Mouse (Mus musculus) limb, embryonic 15.5 days (tissue): ENCODE data around the gene Dennd1a. TPM values are rescaled to one million over a fixed set of nuclear protein-coding genes. Genes with fewer than 3 reads are reported as not detected.
"Not testable (repeated sequence)": the region's sequence is repeated elsewhere in the genome, so short reads cannot be mapped to it uniquely, and the experiment has no call there.

Experiments used
- ATAC-seq: fragments of 200-750 bp; cut with Nextera tagmentation; 2 replicates; pipeline ENCODE4 v1.8.0; 2017; ENCODE audit warnings: low read depth, moderate TSS enrichment; ENCODE audit not compliant: insufficient number of reproducible peaks, low FRiP score, low TSS enrichment
- H3K27ac ChIP-seq: fragments of 300-500 bp; sonication (generic); 2 replicates; pipeline ENCODE4 v1.5.1; 2015; ENCODE audit warnings: moderate library complexity, mild to moderate bottlenecking, inconsistent platforms
- H3K27me3 ChIP-seq: fragments of 300-500 bp; sonication (generic); 2 replicates; pipeline ENCODE4 v1.6.1; 2015; ENCODE audit warnings: inconsistent platforms
- H3K36me3 ChIP-seq: fragments of 300-500 bp; sonication (generic); 2 replicates; pipeline ENCODE4 v1.6.1; 2015; ENCODE audit warnings: inconsistent platforms
- H3K4me1 ChIP-seq: fragments of 300-500 bp; sonication (generic); 2 replicates; pipeline ENCODE4 v1.6.1; 2015; ENCODE audit warnings: inconsistent platforms
- H3K4me2 ChIP-seq: fragments of 300-500 bp; sonication (generic); 2 replicates; pipeline ENCODE4 v1.6.1; 2015; ENCODE audit warnings: mild to moderate bottlenecking, inconsistent platforms
- H3K4me3 ChIP-seq: fragments of 300-500 bp; sonication (generic); 2 replicates; pipeline ENCODE4 v1.5.1; 2015; ENCODE audit warnings: mild to moderate bottlenecking, inconsistent platforms
- H3K9ac ChIP-seq: fragments of 300-500 bp; sonication (generic); 2 replicates; pipeline ENCODE4 v1.6.1; 2015; ENCODE audit warnings: inconsistent platforms
- H3K9me3 ChIP-seq: fragments of 300-500 bp; sonication (generic); 2 replicates; pipeline ENCODE4 v1.6.1; 2016; ENCODE audit warnings: inconsistent platforms
- WGBS: fragments of 180-500 bp; shearing (Covaris S2); methylation state at CpG from one replicate; pipeline ENCODE4 v1.1.7; 2015; 5-methylcytosine and 5-hydroxymethylcytosine counted together
- polyA plus RNA-seq: library from polyadenylated mRNA; unstranded; fragments of >200 nt; fragmentation: Nextera tagmentation; extraction: Ambion mirVana; gene quantifications from 2 replicates; pipeline ENCODE4 v1.2.1, GENCODE M21; 2015

The Dennd1a gene
- polyA plus RNA-seq, 1 experiment from 2014 or later, result 13.0 TPM

DNA sequence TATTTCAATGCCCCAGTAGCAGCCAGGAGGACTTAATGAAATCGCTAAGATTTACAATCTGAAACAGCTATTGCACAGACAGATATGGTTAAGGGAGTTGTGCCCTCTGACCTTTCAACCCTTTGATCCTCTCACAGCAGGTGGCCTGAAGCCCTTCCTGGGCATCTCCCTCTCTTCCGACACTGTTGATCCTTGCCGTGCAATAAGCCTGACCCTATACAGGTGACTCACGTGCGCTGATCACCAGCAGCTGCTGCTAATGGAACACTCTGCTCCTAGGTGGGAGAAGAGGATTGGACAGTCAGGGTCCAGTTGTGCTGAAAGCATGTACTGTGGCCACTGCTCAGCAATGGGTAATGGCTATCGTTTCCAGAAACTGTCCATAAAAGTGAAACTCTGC is 314.6 kb downstream of the Dennd1a start:
- no peak overlapping the region for H3K9ac ChIP-seq
- H3K4me3 ChIP-seq, result no peak overlapping the region
- no peaks in the 10 kb centered on the region for H3K36me3 ChIP-seq
- H3K4me1 ChIP-seq, result no peaks in the 10 kb centered on the region
- no peak overlapping the region for H3K27ac ChIP-seq
- no peaks in the 10 kb centered on the region for H3K27me3 ChIP-seq
- H3K9me3 ChIP-seq, result no peaks in the 10 kb centered on the region
- H3K4me2 ChIP-seq, result no peak overlapping the region
- 29% methylated on average over 6 of the region's 6 CpGs for WGBS
- no peak for ATAC-seq

DNA sequence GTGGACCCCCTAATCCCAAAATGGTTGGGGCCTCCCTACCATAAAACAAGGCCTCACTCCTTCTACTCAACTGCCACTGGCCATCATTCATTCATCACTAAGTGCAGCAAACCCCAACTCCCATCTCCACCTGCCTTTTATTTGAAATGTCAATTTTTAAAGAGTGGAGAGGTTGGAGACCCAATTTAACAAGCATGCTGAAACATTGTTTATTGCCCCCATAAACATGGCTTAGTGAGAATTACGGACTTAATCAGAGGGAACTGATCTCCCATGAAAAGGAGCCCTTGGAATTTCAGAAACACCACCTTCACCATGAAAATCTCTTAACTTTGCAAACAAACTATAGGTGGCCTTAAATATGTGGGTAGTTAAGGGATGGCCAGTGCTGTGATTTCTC is 315.5 kb downstream of the Dennd1a start:
- no peak overlapping the region for H3K4me3 ChIP-seq
- no peak overlapping the region for H3K27ac ChIP-seq
- no peaks in the 10 kb centered on the region for H3K4me1 ChIP-seq
- no peak for ATAC-seq
- H3K9me3 ChIP-seq, result no peaks in the 10 kb centered on the region
- no peak overlapping the region for H3K9ac ChIP-seq
- no peaks in the 10 kb centered on the region for H3K27me3 ChIP-seq
- no peak overlapping the region for H3K4me2 ChIP-seq
- WGBS, result 33% methylated on average over 1 of the region's 1 CpGs
- H3K36me3 ChIP-seq, result no peaks in the 10 kb centered on the region

DNA sequence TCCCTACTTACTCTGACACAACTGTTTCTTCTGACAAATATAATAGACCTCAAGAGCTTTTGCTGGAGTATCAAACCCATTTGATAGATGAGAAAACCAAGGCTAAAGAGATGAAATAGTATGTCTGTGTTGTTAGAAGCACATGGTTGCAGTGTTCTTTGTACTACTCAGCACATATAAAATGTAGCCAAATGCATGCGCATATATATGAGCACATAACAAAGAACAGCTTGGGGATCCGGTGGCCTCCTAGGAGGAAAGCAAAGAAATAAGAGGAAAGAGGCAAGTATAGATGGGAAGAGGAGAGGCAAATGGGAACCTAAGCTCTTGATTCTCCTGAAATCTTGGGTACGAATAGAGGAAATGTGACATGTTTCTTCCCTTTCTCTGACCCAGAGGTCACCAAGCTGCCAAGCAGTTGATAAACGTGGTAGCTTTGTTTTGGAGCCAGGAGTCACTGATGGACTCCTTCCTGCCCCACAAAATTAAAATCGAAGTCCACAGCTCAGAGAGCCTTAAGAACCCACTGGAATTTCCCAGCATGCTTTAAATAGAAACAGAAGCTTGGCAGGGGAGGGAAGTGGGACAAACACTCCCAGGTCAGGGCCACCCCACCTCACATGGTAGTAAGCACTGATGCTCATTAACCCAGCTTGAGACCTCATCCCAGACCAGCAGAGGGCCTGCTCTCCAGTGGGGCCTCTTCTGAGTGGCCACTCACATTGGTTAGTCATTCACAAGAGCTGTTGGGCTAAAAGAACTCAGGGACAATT is 317.3 kb downstream of the Dennd1a start:
- 53% methylated on average over 5 of the region's 5 CpGs for WGBS
- no peaks in the 10 kb centered on the region for H3K4me1 ChIP-seq

DNA sequence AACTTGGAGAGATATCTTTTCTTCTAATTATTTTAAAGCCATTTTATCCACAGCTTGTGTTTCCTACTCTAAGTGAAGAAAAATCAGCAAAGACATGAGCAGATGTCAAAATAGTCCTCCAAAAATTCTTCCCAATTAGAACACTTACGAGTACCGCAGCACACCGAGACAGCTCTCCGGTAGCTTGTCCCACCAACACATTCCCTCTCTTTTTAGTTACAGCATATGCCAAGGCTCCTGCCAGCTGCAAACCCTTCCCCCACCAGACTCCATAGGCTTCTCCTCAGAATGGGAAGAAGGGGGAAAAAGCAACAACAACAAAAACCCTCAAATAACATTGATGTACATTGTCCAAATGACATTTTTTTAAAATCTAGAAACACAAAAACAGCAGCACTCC is 322.7 kb downstream of the Dennd1a start:
- H3K27me3 ChIP-seq, result no peaks in the 10 kb centered on the region
- no peak overlapping the region for H3K4me2 ChIP-seq
- ATAC-seq, result no peak
- H3K4me1 ChIP-seq, result peaks cover 2% of the 10 kb centered on the region; the same call in 1 of the 2 replicates
- H3K27ac ChIP-seq, result no peak overlapping the region
- H3K9me3 ChIP-seq, result no peaks in the 10 kb centered on the region
- WGBS, result 31% methylated on average over 4 of the region's 4 CpGs
- no peak overlapping the region for H3K4me3 ChIP-seq
- H3K9ac ChIP-seq, result no peak overlapping the region
- peaks cover 7% of the 10 kb centered on the region; the same call in 1 of the 2 replicates for H3K36me3 ChIP-seq

More for the DNA sequence above, 317.3 kb downstream of the Dennd1a start:
- Histone ChIP-seq H3K4me3 (no peak overlapping the region), H3K9ac (no peak overlapping the region), H3K9me3 (no peaks in the 10 kb centered on the region), H3K27me3 (no peaks in the 10 kb centered on the region), H3K4me2 (no peak overlapping the region), H3K27ac (no peak overlapping the region), H3K36me3 (no peaks in the 10 kb centered on the region)
- no peak for ATAC-seq

DNA sequence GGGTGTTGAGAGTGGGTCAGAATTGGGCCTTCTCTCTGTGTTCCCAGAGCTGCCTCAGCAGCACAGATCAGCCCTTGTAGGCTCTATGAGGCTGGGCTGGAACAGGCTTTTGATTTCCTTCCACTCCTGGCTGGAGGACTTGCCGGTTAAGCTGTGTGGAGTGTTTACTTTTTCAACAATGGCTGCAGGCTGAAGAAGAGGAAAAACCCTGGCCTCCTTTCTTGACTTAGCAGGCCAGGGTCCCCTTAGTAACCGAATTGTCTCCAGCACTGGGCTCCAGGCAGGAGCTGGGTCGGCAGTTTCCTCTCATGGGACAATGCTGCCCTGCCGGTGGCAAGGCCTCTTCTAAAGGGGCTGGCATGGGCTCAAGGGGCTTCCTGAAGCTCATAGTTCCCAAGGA is 323.8 kb downstream of the Dennd1a start:
- H3K4me2 ChIP-seq, result no peak overlapping the region
- H3K36me3 ChIP-seq, result peaks cover 7% of the 10 kb centered on the region; the same call in 1 of the 2 replicates
- H3K4me3 ChIP-seq, result no peak overlapping the region
- no peak overlapping the region for H3K27ac ChIP-seq
- H3K4me1 ChIP-seq, result peaks cover 2% of the 10 kb centered on the region; the same call in 1 of the 2 replicates
- no peaks in the 10 kb centered on the region for H3K27me3 ChIP-seq
- no peaks in the 10 kb centered on the region for H3K9me3 ChIP-seq
- WGBS, result 53% methylated on average over 4 of the region's 4 CpGs
- no peak for ATAC-seq
- no peak overlapping the region for H3K9ac ChIP-seq

DNA sequence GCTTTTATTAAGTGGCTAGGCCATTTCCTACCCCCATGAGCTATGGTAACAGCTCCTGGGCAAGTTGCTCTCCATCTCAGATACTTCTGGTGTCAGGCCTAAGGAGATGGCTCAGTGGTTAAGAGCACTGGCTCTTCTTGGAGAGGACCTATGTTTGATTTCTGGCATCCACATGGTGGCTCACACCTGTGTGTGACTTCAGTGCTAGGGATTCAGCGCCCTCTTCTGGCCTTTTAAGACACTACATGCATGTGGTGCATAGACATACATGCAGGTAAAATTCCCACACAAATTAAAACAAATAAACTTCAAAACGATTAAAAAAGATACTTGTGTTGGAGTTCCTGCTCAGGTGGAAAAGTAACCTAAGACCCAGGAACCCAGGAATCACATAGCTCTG is 338.8 kb downstream of the Dennd1a start:
- ATAC-seq, result no peak
- Histone ChIP-seq H3K4me3 (no peak overlapping the region), H3K36me3 (no peaks in the 10 kb centered on the region; the same call in 1 of the 2 replicates), H3K4me2 (no peak overlapping the region), H3K9me3 (no peaks in the 10 kb centered on the region), H3K9ac (no peak overlapping the region), H3K4me1 (peaks cover 11% of the 10 kb centered on the region), H3K27me3 (no peaks in the 10 kb centered on the region), H3K27ac (no peak overlapping the region)
- WGBS, result 32% methylated on average over 2 of the region's 2 CpGs

DNA sequence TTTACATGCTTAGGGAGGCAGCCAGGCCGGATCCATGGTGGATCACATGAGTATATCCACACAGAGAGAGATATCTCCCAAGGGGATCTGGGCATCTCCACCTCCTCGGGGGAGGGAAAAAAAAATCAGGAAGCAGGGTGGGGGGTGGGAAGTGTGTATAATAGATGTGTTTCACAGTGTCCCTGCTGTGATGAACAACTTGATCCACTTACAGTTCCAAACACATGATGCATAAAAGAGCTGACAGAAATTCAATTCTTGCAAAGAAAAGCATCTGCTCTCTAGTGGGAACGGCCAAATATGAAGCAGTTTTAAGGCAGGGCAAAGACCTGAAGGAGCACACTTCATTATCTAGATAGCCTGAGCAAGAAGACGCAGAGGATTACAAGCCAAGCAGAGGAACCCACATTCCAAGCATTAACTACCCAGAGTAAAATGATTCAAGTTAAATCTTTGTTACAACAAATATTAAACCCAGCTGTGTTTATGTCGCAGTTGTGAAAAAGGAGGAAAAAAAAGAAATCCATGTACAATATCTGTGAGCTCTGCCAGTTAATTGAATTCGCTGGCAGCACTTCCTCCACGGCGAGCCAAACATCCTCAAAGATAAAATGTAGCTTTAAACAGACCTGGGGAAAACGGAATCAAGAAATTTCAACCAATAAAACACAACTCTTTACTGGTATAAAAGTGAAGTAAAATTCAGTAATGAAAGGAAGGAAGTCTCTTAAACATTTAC is 341.4 kb downstream of the Dennd1a start:
- 24% methylated on average over 9 of the region's 9 CpGs for WGBS
- no peaks in the 10 kb centered on the region for H3K9me3 ChIP-seq
- H3K27me3 ChIP-seq, result no peaks in the 10 kb centered on the region
- H3K27ac ChIP-seq, result no peak overlapping the region; the same call in 1 of the 2 replicates
- no peak overlapping the region for H3K4me2 ChIP-seq
- no peak overlapping the region for H3K4me3 ChIP-seq
- no peak overlapping the region for H3K9ac ChIP-seq
- H3K4me1 ChIP-seq, result peaks cover 11% of the 10 kb centered on the region
- no peaks in the 10 kb centered on the region; the same call in 1 of the 2 replicates for H3K36me3 ChIP-seq
- peak; percentile 14; the same call in 1 of the 2 replicates for ATAC-seq

DNA sequence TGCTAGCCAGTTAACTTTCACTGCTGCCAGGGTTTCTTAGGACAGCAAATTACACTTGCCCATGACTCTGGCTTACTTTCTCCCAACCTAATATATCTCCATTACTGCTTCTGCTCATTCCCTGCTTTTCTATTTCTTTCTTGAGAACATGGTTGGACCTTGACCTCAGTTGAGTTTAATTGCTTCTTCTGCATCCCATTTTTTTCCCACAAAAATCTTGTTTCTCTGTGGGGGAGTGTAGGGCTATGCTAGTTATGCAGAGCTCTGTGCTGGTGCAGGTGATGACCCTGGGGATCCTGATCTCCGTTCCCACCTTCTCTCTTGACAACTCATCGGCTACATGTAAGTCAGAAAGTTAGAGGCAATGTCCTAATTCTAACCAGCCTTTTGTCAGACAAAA is 344.3 kb downstream of the Dennd1a start:
- H3K9me3 ChIP-seq, result no peaks in the 10 kb centered on the region
- H3K27ac ChIP-seq, result no peak overlapping the region
- no peak for ATAC-seq
- H3K36me3 ChIP-seq, result no peaks in the 10 kb centered on the region; the same call in 1 of the 2 replicates
- no peak overlapping the region for H3K9ac ChIP-seq
- H3K4me1 ChIP-seq, result peaks cover 9% of the 10 kb centered on the region
- H3K4me2 ChIP-seq, result no peak overlapping the region
- H3K4me3 ChIP-seq, result no peak overlapping the region
- no peaks in the 10 kb centered on the region for H3K27me3 ChIP-seq
- 88% methylated on average over 2 of the region's 2 CpGs for WGBS

DNA sequence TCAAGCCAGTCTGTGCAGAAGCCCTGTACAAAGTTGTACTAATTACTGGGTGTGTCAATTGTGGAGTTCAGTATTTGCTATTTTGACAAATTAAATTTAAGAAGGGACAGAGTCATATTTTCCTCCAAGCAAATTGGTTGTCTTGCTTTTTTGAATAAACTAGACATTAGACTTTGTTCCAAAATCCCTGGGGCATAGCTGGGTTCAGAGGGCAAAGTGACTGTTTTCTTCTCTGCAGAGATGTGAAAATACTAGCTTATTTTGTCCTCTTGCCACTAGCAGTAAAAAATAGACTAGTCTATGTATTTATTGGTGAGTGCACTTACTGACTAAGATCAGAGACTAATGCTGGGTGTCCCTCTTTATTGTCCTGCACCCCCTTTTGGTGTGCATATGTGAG is 345.4 kb downstream of the Dennd1a start:
- no peak for ATAC-seq
- Histone ChIP-seq H3K9ac (no peak overlapping the region), H3K4me3 (no peak overlapping the region), H3K36me3 (no peaks in the 10 kb centered on the region), H3K4me2 (no peak overlapping the region), H3K27me3 (no peaks in the 10 kb centered on the region), H3K4me1 (peaks cover 9% of the 10 kb centered on the region), H3K9me3 (no peaks in the 10 kb centered on the region), H3K27ac (no peak overlapping the region)

DNA sequence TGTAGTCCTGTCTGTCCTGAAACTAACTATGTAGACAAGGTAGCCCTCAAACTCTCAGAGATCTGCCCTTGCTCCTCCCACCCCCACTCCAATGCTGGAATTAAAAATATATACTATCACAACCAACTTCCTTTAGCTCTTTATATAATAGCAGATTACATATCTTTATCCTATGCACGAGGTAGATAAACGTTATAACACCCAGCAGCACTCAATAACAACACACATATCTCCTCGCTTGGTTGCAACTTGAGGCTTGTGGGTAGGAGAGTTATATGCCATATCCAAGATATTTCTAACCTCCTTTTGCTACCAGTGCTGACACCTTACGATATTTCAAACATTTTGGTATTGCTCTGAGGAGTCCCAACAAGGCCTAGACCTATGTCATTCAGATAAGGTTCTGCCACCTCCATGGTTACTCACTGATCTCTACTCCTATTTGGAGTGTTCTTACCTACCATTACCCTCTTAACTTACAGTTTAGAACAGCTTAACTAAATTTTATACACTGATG is 346.3 kb downstream of the Dennd1a start:
- no peak overlapping the region for H3K4me3 ChIP-seq
- H3K9ac ChIP-seq, result no peak overlapping the region
- peaks cover 6% of the 10 kb centered on the region; the same call in 1 of the 2 replicates for H3K36me3 ChIP-seq
- no peak for ATAC-seq
- no peak overlapping the region for H3K4me2 ChIP-seq
- no peaks in the 10 kb centered on the region for H3K27me3 ChIP-seq
- peaks cover 5% of the 10 kb centered on the region; the same call in 1 of the 2 replicates for H3K4me1 ChIP-seq
- H3K9me3 ChIP-seq, result no peaks in the 10 kb centered on the region
- H3K27ac ChIP-seq, result no peak overlapping the region
- WGBS, result 95% methylated on average over 4 of the region's 4 CpGs

DNA sequence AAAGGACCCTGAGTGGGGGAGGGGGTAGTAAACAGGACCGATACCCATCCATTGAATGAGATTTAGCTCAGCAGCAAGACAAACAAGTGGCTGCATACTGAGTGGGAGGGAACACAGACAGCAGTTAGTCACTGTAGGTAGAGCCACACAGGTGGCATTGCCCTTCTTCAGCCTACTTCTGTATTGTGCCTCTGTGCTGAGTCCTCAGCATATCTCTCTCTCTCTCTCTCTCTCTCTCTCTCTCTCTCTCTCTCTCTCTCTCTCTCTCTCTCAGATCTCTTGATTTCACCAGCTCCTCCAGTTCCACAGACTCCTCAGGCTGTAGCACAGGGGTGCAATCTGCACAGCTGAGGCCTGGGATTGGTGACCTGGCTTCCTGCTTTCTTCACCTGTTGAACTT is 347.2 kb downstream of the Dennd1a start:
- H3K36me3 ChIP-seq, result peaks cover 11% of the 10 kb centered on the region; the same call in 1 of the 2 replicates
- no peaks in the 10 kb centered on the region for H3K4me1 ChIP-seq
- H3K4me2 ChIP-seq, result no peak overlapping the region
- no peak overlapping the region for H3K4me3 ChIP-seq
- no peak for ATAC-seq
- no peaks in the 10 kb centered on the region for H3K27me3 ChIP-seq
- 59% methylated on average over 1 of the region's 1 CpGs for WGBS
- H3K9me3 ChIP-seq, result no peaks in the 10 kb centered on the region
- H3K9ac ChIP-seq, result no peak overlapping the region
- H3K27ac ChIP-seq, result no peak overlapping the region

DNA sequence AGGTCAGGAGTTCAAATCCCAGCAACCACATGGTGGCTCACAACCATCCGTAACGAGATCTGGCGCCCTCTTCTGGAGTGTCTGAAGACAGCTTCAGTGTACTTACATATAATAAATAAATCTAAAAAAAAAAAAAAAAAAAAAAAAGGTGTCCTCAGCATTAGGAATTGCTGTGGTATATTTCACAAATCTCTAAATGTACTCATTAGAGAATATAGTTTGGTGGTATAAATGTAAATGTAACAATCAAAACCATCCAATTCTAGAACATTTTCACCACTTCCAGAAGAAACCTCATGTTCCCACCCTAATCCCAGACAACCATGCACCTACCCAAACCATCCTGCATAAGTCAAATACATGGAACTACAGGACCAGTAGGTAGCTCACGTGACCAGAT is 350.3 kb downstream of the Dennd1a start:
- H3K4me2 ChIP-seq, H3K4me3 ChIP-seq, H3K27ac ChIP-seq, H3K27me3 ChIP-seq, H3K9ac ChIP-seq, ATAC-seq, H3K9me3 ChIP-seq, H3K4me1 ChIP-seq: not testable (repeated sequence)
- peaks cover 11% of the 10 kb centered on the region; the same call in 1 of the 2 replicates for H3K36me3 ChIP-seq
- 90% methylated on average over 4 of the region's 4 CpGs for WGBS
